ENCODE assay signal across 8 mouse cellular contexts in genomic region chr6:30692826-30693225, GRCm38 (mm10). TPM values are rescaled to one million over a fixed set of nuclear protein-coding genes. Genes with fewer than 3 reads are reported as not detected.
DNase-seq lines count a peak whose midpoint lies in the region; ATAC-seq and TF ChIP-seq lines count a peak whose summit lies in the region.

No protein-coding gene starts in this region.

- peak overlapping the region; percentile 50 for H3K4me3 ChIP-seq in lung, embryonic 15.5 days
- H3K4me3 ChIP-seq in intestine, embryonic 16.5 days (ENCODE audit: low read length): peak overlapping the region; percentile 61
- H3K4me3 ChIP-seq in olfactory bulb, adult 2 months (ENCODE audit: insufficient read depth, low read depth, low read length): peak overlapping the region; percentile 78

- ATAC-seq in CD4-positive, CD25-positive, alpha-beta regulatory T cell, adult 4 months: no peak
- ATAC-seq in lung, embryonic 15.5 days (ENCODE audit: borderline replicate concordance, extremely low read depth, low FRiP score, low TSS enrichment): no peak
- ATAC-seq in intestine, embryonic 16.5 days: no peak

- peak; percentile 14 for DNase-seq in CD4-positive, CD25-positive, alpha-beta regulatory T cell, adult 2 months (ENCODE audit: low read depth, low spot score)
- DNase-seq in lung, postnatal 10 days: no peak
- DNase-seq in cerebellum, postnatal 36 days: no peak
- no peak for DNase-seq in left cerebral cortex, postnatal 25 days (ENCODE audit: low spot score in 2 of 2)

- H3K27me3 ChIP-seq in lung, embryonic 15.5 days: no peaks in the 10 kb centered on the region
- H3K27me3 ChIP-seq in intestine, embryonic 16.5 days (replicated peaks; ENCODE audit: control insufficient read depth, insufficient read depth, low read length): no peaks in the 10 kb centered on the region

- no peaks in the 10 kb centered on the region for H3K36me3 ChIP-seq in lung, embryonic 15.5 days
- H3K36me3 ChIP-seq in intestine, embryonic 16.5 days (ENCODE audit: control insufficient read depth, insufficient read depth, low read length): no peaks in the 10 kb centered on the region

- peak overlapping the region; percentile 58 for H3K4me2 ChIP-seq in lung, embryonic 15.5 days
- peak overlapping the region; percentile 64 for H3K4me2 ChIP-seq in intestine, embryonic 16.5 days (ENCODE audit: low read depth, low read length)

- peak overlapping the region; percentile 89 for H3K27ac ChIP-seq in lung, embryonic 15.5 days
- H3K27ac ChIP-seq in intestine, embryonic 16.5 days (ENCODE audit: low read length): peak overlapping the region; percentile 87
- peak overlapping the region; percentile 61 for H3K27ac ChIP-seq in olfactory bulb, adult 2 months (ENCODE audit: insufficient read depth, low read depth, low read length)

- TF ChIP-seq POLR2A in olfactory bulb, adult 2 months (IDR thresholded peaks at IDR 0.05; ENCODE audit: insufficient read depth, low read depth, low read length): no peak

- peak overlapping the region; percentile 53 for H3K9ac ChIP-seq in lung, embryonic 15.5 days
- peak overlapping the region; percentile 73 for H3K9ac ChIP-seq in intestine, embryonic 16.5 days (ENCODE audit: low read depth, low read length)

- H3K4me1 ChIP-seq in lung, embryonic 15.5 days: peaks cover 21% of the 10 kb centered on the region
- peaks cover 4% of the 10 kb centered on the region; the same call in 1 of the 2 replicates for H3K4me1 ChIP-seq in intestine, embryonic 16.5 days (ENCODE audit: control insufficient read depth, insufficient read depth, low read length)
- peaks cover 5% of the 10 kb centered on the region for H3K4me1 ChIP-seq in olfactory bulb, adult 2 months (ENCODE audit: control insufficient read depth, insufficient read depth, low read length)

- intact Hi-C loops in left cerebral cortex, postnatal 25 days (cut with DNase I): loop anchor here (5.0 kb wide), 1 partner anchor 146 kb away; no protein-coding TSS in a partner anchor

- TF ChIP-seq CTCF in olfactory bulb, adult 2 months (IDR thresholded peaks at IDR 0.05; ENCODE audit: insufficient read depth, low read depth, low read length): no peak

- no peaks in the 10 kb centered on the region for H3K9me3 ChIP-seq in lung, embryonic 15.5 days
- no peaks in the 10 kb centered on the region for H3K9me3 ChIP-seq in intestine, embryonic 16.5 days (ENCODE audit: control insufficient read depth, low read length)

- WGBS in lung, embryonic 15.5 days: 64% methylated on average over 5 of the region's 5 CpGs
- 71% methylated on average over 5 of the region's 5 CpGs for WGBS in intestine, embryonic 16.5 days
- WGBS in olfactory bulb, adult 2 months: 63% methylated on average over 5 of the region's 5 CpGs

RNA-seq across cellular contexts. Expression of gene Cep41, which starts 0.7 kb away (rescaled TPM):
- polyA plus RNA-seq in CD4-positive, CD25-positive, alpha-beta regulatory T cell, adult 4 months (2017; shearing (Covaris generic)): 10 to 100 TPM; 11.3 to 12.6 TPM
- 12.1 and 13.0 TPM in 2 replicates for polyA plus RNA-seq in lung, embryonic 15.5 days (2015; fragmentation: Nextera tagmentation; extraction: Ambion mirVana)
- 6.2 and 6.6 TPM in 2 replicates for polyA plus RNA-seq in intestine, embryonic 16.5 days (2015; fragmentation: Nextera tagmentation; extraction: Ambion mirVana)
- polyA plus RNA-seq in olfactory bulb, adult 2 months (2012; ENCODE audit: insufficient read depth, insufficient read length, low replicate concordance, missing spikeins): not detected in 2 replicates
- 1 to 10 TPM; 7.5 to 8.1 TPM for total RNA-seq in left cerebral cortex, postnatal 25 days (2021)

RNA-seq across cellular contexts. Expression of gene Mest, which starts 30.5 kb away (rescaled TPM):
- 1 to 10 TPM; 1.2 to 1.6 TPM for polyA plus RNA-seq in CD4-positive, CD25-positive, alpha-beta regulatory T cell, adult 4 months (2017; shearing (Covaris generic))
- 1,436 and 1,497 TPM in 2 replicates for polyA plus RNA-seq in lung, embryonic 15.5 days (2015; fragmentation: Nextera tagmentation; extraction: Ambion mirVana)
- 558 and 560 TPM in 2 replicates for polyA plus RNA-seq in intestine, embryonic 16.5 days (2015; fragmentation: Nextera tagmentation; extraction: Ambion mirVana)
- not detected in 2 replicates for polyA plus RNA-seq in olfactory bulb, adult 2 months (2012; ENCODE audit: insufficient read depth, insufficient read length, low replicate concordance, missing spikeins)
- 100 to 1,000 TPM; 120 to 124 TPM for total RNA-seq in left cerebral cortex, postnatal 25 days (2021)

RNA-seq across cellular contexts. Expression of gene Cpa1, which starts 53.8 kb away (rescaled TPM):
- polyA plus RNA-seq in CD4-positive, CD25-positive, alpha-beta regulatory T cell, adult 4 months (2017; shearing (Covaris generic)): not detected
- 3.5 and 6.5 TPM in 2 replicates for polyA plus RNA-seq in lung, embryonic 15.5 days (2015; fragmentation: Nextera tagmentation; extraction: Ambion mirVana)
- polyA plus RNA-seq in intestine, embryonic 16.5 days (2015; fragmentation: Nextera tagmentation; extraction: Ambion mirVana): 358 and 408 TPM in 2 replicates
- polyA plus RNA-seq in olfactory bulb, adult 2 months (2012; ENCODE audit: insufficient read depth, insufficient read length, low replicate concordance, missing spikeins): not detected in 2 replicates
- total RNA-seq in left cerebral cortex, postnatal 25 days (2021): not detected

Comparison
In these comparisons a context has a peak if more than half of its experiments do, and no peak if none do; other contexts are left out.
1. RNA of gene Mest, which starts 30.5 kb away (polyA plus RNA-seq): 1,436 to 1,497 TPM in lung, embryonic 15.5 days and 558 to 560 TPM in intestine, embryonic 16.5 days; 1.2 to 1.6 TPM in CD4-positive, CD25-positive, alpha-beta regulatory T cell, adult 4 months and not detected in olfactory bulb, adult 2 months; every median in the first group is over 100 times any median in the second.
2. RNA of gene Cpa1, which starts 53.8 kb away (polyA plus RNA-seq): 358 to 408 TPM in intestine, embryonic 16.5 days; 3.5 to 6.5 TPM in lung, embryonic 15.5 days, not detected in CD4-positive, CD25-positive, alpha-beta regulatory T cell, adult 4 months and not detected in olfactory bulb, adult 2 months; every median in the first group is over 10 times any median in the second.
3. Peak in every context shown above with its lines, with median percentiles within 50 percentile points of each other: H3K27ac ChIP-seq and H3K4me3 ChIP-seq.